Mouse (Mus musculus): Measurements from ENCODE around the gene Gsg1l2. TPM values are rescaled to one million over a fixed set of nuclear protein-coding genes. Genes with fewer than 3 reads are reported as not detected.

Gene Gsg1l2
- polyA plus RNA-seq (2014; fragmentation: Nextera tagmentation; extraction: Ambion mirVana) = not detected in 2 replicates

DNA sequence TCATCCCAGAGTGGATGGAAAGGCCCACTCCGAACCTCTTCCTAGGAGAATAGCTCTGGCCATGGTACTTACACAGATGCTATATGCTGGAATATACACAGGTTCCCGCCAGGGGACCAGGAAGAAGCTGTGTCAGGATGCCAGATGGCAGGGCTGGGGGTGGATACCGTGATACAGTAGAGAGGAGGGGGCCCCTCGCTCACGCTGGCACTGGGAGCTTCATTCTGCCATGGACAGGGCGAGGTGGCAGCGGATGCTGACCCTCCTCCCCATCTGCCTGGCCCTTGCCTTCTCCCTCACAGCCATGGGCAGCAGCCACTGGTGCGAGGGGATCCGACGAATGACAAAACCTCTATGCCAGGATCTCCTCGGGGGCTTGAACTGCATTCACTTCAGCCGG, at the start of gene Gsg1l2:
Gsg1l2 (plus strand) TSS at position 230 of the 400 bp plus-strand sequence.
- Histone ChIP-seq H3K9me3 (ENCODE audit: control insufficient read depth, low read length) (no peaks in the 10 kb centered on the region), H3K4me3 (ENCODE audit: low read depth, low read length) (no peak within 1 kb of the TSS), H3K4me2 (ENCODE audit: low read depth, low read length) (no peak within 1 kb of the TSS), H3K36me3 (ENCODE audit: control insufficient read depth, insufficient read depth, low read length) (no peaks in the 10 kb centered on the region), H3K9ac (ENCODE audit: low read depth, low read length) (no peak within 1 kb of the TSS), H3K4me1 (ENCODE audit: control insufficient read depth, insufficient read depth, low read length) (no peaks in the 10 kb centered on the region), H3K27ac (replicated peaks; ENCODE audit: low read depth, low read length) (no peak within 1 kb of the TSS), H3K27me3 (replicated peaks; ENCODE audit: control insufficient read depth, insufficient read depth, low read length) (no peaks in the 10 kb centered on the region)
- DNase-seq (ENCODE audit: low spot score) (no peak), ATAC-seq (ENCODE audit: low read depth) (no peak)
- 75% methylated on average over 12 of the region's 12 CpGs for WGBS

DNA sequence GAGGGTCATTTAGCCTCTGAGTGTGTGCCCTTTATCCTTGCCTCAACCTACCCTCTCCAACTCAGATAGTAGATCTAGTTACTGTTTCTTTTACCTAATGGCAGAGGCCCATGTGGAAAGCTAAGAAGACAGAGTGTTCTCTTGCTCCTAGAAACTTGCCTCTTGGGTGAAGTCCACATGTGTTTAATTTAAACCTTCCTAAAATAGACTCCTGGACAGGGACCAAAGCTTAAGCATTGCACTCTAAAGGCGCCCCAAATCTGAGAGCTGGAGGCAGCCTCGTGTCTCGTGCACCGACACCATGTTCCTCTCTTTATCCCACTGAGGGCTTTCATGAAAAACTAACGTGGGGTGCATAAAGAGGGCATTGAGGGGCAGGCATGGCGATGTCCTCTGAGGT, 47.3 kb upstream of the Gsg1l2 start:
- Histone ChIP-seq H3K36me3 (ENCODE audit: control insufficient read depth, insufficient read depth, low read length) (no peaks in the 10 kb centered on the region), H3K4me1 (ENCODE audit: control insufficient read depth, insufficient read depth, low read length) (no peaks in the 10 kb centered on the region), H3K9ac (ENCODE audit: low read depth, low read length) (no peak overlapping the region), H3K27ac (replicated peaks; ENCODE audit: low read depth, low read length) (no peak overlapping the region), H3K9me3 (ENCODE audit: control insufficient read depth, low read length) (no peaks in the 10 kb centered on the region), H3K4me2 (ENCODE audit: low read depth, low read length) (no peak overlapping the region), H3K27me3 (replicated peaks; ENCODE audit: control insufficient read depth, insufficient read depth, low read length) (no peaks in the 10 kb centered on the region), H3K4me3 (ENCODE audit: low read depth, low read length) (no peak overlapping the region)
- peak; percentile 72 for DNase-seq (ENCODE audit: low spot score)
- 56% methylated on average over 6 of the region's 6 CpGs for WGBS
- no peak for ATAC-seq (ENCODE audit: low read depth)

DNA sequence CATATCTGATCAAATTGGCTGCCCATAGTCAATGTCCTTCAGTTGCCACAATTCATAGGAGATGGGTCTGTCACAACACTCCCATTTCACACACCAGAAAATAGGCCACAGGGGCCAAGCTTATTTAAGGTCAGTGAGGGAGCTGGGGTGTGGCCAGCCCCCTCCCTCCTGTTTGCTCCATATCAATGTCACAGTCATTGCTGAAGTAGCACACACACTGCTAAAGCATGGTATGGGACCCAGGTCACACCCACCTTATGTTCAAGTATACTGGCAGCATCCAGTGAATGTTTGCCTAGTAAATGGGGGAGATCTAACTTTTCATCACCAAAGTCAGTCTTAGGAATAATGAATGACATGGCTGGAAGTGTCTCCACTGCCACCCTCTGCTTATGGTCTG, 45.7 kb upstream of the Gsg1l2 start:
- H3K27ac ChIP-seq (replicated peaks; ENCODE audit: low read depth, low read length) = no peak overlapping the region
- DNase-seq (ENCODE audit: low spot score) (no peak), ATAC-seq (ENCODE audit: low read depth) (no peak)
- H3K27me3 ChIP-seq (replicated peaks; ENCODE audit: control insufficient read depth, insufficient read depth, low read length) = no peaks in the 10 kb centered on the region
- no peaks in the 10 kb centered on the region for H3K4me1 ChIP-seq (ENCODE audit: control insufficient read depth, insufficient read depth, low read length)
- no peaks in the 10 kb centered on the region for H3K36me3 ChIP-seq (ENCODE audit: control insufficient read depth, insufficient read depth, low read length)
- no peaks in the 10 kb centered on the region for H3K9me3 ChIP-seq (ENCODE audit: control insufficient read depth, low read length)
- no peak overlapping the region for H3K9ac ChIP-seq (ENCODE audit: low read depth, low read length)
- H3K4me3 ChIP-seq (ENCODE audit: low read depth, low read length) = no peak overlapping the region
- H3K4me2 ChIP-seq (ENCODE audit: low read depth, low read length) = no peak overlapping the region

DNA sequence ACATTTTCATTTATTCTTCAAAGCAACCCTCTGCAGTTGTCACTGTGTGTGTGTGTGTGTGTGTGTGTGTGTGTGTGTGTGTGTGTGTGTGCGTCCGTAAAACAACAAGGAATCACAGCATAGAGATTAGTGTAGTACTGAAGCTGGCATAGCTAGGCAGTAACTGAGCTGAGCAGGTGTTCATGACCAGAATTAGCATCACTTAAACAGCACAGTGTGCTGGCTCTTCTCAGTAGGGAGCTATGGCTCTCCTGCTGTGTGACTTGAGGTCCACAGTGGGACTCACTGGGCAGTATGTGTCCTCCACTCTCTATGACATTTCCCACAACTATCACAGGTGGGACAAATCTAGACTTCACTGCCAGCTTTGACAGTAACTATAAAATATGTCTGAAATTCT, 43.4 kb upstream of the Gsg1l2 start:
- Histone ChIP-seq H3K4me3 (ENCODE audit: low read depth, low read length) (no peak overlapping the region), H3K27ac (replicated peaks; ENCODE audit: low read depth, low read length) (no peak overlapping the region), H3K9me3 (ENCODE audit: control insufficient read depth, low read length) (no peaks in the 10 kb centered on the region), H3K36me3 (ENCODE audit: control insufficient read depth, insufficient read depth, low read length) (no peaks in the 10 kb centered on the region), H3K4me1 (ENCODE audit: control insufficient read depth, insufficient read depth, low read length) (no peaks in the 10 kb centered on the region), H3K9ac (ENCODE audit: low read depth, low read length) (no peak overlapping the region), H3K27me3 (replicated peaks; ENCODE audit: control insufficient read depth, insufficient read depth, low read length) (no peaks in the 10 kb centered on the region), H3K4me2 (ENCODE audit: low read depth, low read length) (no peak overlapping the region)
- 92% methylated on average over 2 of the region's 2 CpGs for WGBS
- ATAC-seq (ENCODE audit: low read depth) = no peak
- no peak for DNase-seq (ENCODE audit: low spot score)

DNA sequence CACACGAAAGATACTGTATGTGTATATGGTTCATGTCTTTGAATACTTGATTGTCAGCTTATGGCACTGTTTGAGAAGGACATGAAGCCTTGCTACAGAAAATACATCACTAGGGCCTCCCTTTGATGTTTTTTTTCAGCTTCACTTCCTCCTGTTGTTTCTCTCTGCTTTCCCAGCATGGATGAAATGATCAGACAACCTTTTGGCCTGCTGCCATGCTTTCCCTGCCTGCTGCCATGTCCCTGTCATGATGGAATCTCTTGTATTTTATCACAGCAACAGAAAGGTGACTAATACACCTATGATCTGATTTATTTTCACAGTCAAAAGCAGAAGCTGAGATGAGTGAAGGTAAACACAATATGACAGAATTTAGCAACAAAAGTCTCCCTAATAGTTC, 40.7 kb upstream of the Gsg1l2 start:
- H3K36me3 ChIP-seq (ENCODE audit: control insufficient read depth, insufficient read depth, low read length) = no peaks in the 10 kb centered on the region
- no peak overlapping the region for H3K4me2 ChIP-seq (ENCODE audit: low read depth, low read length)
- no peak overlapping the region for H3K9ac ChIP-seq (ENCODE audit: low read depth, low read length)
- H3K4me3 ChIP-seq (ENCODE audit: low read depth, low read length) = no peak overlapping the region
- no peak for ATAC-seq (ENCODE audit: low read depth)
- H3K4me1 ChIP-seq (ENCODE audit: control insufficient read depth, insufficient read depth, low read length) = no peaks in the 10 kb centered on the region
- DNase-seq (ENCODE audit: low spot score) = no peak
- H3K9me3 ChIP-seq (ENCODE audit: control insufficient read depth, low read length) = no peaks in the 10 kb centered on the region
- H3K27ac ChIP-seq (replicated peaks; ENCODE audit: low read depth, low read length) = no peak overlapping the region
- WGBS = 75% methylated on average over 1 of the region's 1 CpGs
- no peaks in the 10 kb centered on the region for H3K27me3 ChIP-seq (replicated peaks; ENCODE audit: control insufficient read depth, insufficient read depth, low read length)

GRCm38 (mm10) chr11:67734597-67734996, 39.8 kb upstream of the Gsg1l2 start:
- Histone ChIP-seq H3K36me3 (ENCODE audit: control insufficient read depth, insufficient read depth, low read length) (no peaks in the 10 kb centered on the region), H3K4me2 (ENCODE audit: low read depth, low read length) (no peak overlapping the region), H3K4me3 (ENCODE audit: low read depth, low read length) (no peak overlapping the region), H3K9ac (ENCODE audit: low read depth, low read length) (no peak overlapping the region), H3K4me1 (ENCODE audit: control insufficient read depth, insufficient read depth, low read length) (no peaks in the 10 kb centered on the region), H3K9me3 (ENCODE audit: control insufficient read depth, low read length) (no peaks in the 10 kb centered on the region), H3K27me3 (replicated peaks; ENCODE audit: control insufficient read depth, insufficient read depth, low read length) (no peaks in the 10 kb centered on the region), H3K27ac (replicated peaks; ENCODE audit: low read depth, low read length) (no peak overlapping the region)
- DNase-seq (ENCODE audit: low spot score) (no peak), ATAC-seq (ENCODE audit: low read depth) (no peak)
- WGBS = 54% methylated on average over 3 of the region's 3 CpGs

DNA sequence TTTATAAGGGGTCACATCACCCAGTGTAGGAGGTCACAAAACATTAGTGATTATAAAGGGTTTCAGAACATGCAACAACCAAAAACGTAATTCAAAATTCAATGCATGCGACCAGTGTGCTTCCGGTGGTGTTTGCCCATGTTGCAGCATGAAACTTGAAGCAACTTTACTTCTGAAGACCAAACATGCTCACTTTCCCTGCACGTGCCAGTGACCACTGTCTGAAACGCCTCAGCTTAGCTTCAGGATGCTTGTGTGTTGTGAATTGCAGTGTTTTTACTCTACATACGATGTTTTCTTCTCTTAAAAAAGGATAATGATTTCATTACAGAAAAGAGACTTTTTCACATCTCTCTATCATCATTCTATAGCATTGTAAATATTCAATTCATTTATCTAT, 36.1 kb upstream of the Gsg1l2 start:
- DNase-seq (ENCODE audit: low spot score) (no peak), ATAC-seq (ENCODE audit: low read depth) (no peak)
- no peaks in the 10 kb centered on the region for H3K36me3 ChIP-seq (ENCODE audit: control insufficient read depth, insufficient read depth, low read length)
- no peak overlapping the region for H3K4me2 ChIP-seq (ENCODE audit: low read depth, low read length)
- H3K9ac ChIP-seq (ENCODE audit: low read depth, low read length) = no peak overlapping the region
- no peaks in the 10 kb centered on the region for H3K9me3 ChIP-seq (ENCODE audit: control insufficient read depth, low read length)
- H3K4me3 ChIP-seq (ENCODE audit: low read depth, low read length) = no peak overlapping the region
- no peaks in the 10 kb centered on the region for H3K27me3 ChIP-seq (replicated peaks; ENCODE audit: control insufficient read depth, insufficient read depth, low read length)
- H3K4me1 ChIP-seq (ENCODE audit: control insufficient read depth, insufficient read depth, low read length) = no peaks in the 10 kb centered on the region
- WGBS = 79% methylated on average over 6 of the region's 6 CpGs
- no peak overlapping the region for H3K27ac ChIP-seq (replicated peaks; ENCODE audit: low read depth, low read length)

- Histone ChIP-seq H3K4me1 (ENCODE audit: control insufficient read depth, insufficient read depth, low read length) (no peaks in the 10 kb centered on the region), H3K4me3 (ENCODE audit: low read depth, low read length) (no peak overlapping the region), H3K27ac (replicated peaks; ENCODE audit: low read depth, low read length) (no peak overlapping the region), H3K9me3 (ENCODE audit: control insufficient read depth, low read length) (no peaks in the 10 kb centered on the region), H3K27me3 (replicated peaks; ENCODE audit: control insufficient read depth, insufficient read depth, low read length) (no peaks in the 10 kb centered on the region), H3K36me3 (ENCODE audit: control insufficient read depth, insufficient read depth, low read length) (no peaks in the 10 kb centered on the region), H3K9ac (ENCODE audit: low read depth, low read length) (no peak overlapping the region), H3K4me2 (ENCODE audit: low read depth, low read length) (no peak overlapping the region)
- DNase-seq (ENCODE audit: low spot score) = no peak
- WGBS = 90% methylated on average over 5 of the region's 5 CpGs
- ATAC-seq (ENCODE audit: low read depth) = no peak
Observed at GRCm38 (mm10) chr11:67738846-67739490, 35.4 kb upstream of the Gsg1l2 start.

DNA sequence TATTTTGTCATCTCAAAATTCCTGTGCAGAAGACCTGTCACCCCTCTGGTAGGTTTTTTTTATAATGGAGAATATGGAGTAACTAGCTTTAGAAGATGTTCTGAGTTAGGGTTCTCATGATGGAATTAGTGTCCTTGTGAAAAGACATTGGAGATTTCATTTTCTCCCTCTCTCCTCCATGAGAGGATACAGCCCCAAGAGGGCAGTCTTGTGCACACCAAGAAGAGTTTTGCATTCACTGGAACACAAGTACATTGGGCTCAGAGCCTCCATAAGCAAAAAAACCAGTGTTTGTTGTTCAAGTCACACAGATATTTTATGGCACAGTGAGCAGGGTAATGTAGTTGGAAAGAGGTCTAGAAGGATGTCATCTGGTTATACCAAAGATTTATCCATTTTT, 32.8 kb upstream of the Gsg1l2 start:
- Histone ChIP-seq H3K9ac (ENCODE audit: low read depth, low read length) (no peak overlapping the region), H3K27me3 (replicated peaks; ENCODE audit: control insufficient read depth, insufficient read depth, low read length) (no peaks in the 10 kb centered on the region), H3K4me2 (ENCODE audit: low read depth, low read length) (no peak overlapping the region), H3K4me3 (ENCODE audit: low read depth, low read length) (no peak overlapping the region), H3K36me3 (ENCODE audit: control insufficient read depth, insufficient read depth, low read length) (no peaks in the 10 kb centered on the region), H3K9me3 (ENCODE audit: control insufficient read depth, low read length) (no peaks in the 10 kb centered on the region), H3K27ac (replicated peaks; ENCODE audit: low read depth, low read length) (no peak overlapping the region), H3K4me1 (ENCODE audit: control insufficient read depth, insufficient read depth, low read length) (no peaks in the 10 kb centered on the region)
- ATAC-seq (ENCODE audit: low read depth) (no peak), DNase-seq (ENCODE audit: low spot score) (no peak)

Data from embryonic facial prominence, embryonic 14.5 days (tissue).